Mouse (Mus musculus) kidney, embryonic 16.5 days (tissue): ENCODE results near the gene Tfpi. TPM values are rescaled to one million over a fixed set of nuclear protein-coding genes. Genes with fewer than 3 reads are reported as not detected.
A peak's percentile ranks its signal among the peaks of the same experiment; 100 is the strongest.
"Not testable (repeated sequence)": the region's sequence is repeated elsewhere in the genome, so short reads cannot be mapped to it uniquely, and the experiment has no call there.

Experiments
- ATAC-seq: fragments of 200-750 bp; cut with Nextera tagmentation; 2 replicates; pipeline ENCODE4 v1.8.0; 2017; ENCODE audit warnings: moderate TSS enrichment; ENCODE audit not compliant: low FRiP score, low TSS enrichment
- H3K27ac ChIP-seq: fragments of 300-500 bp; sonication (generic); 2 replicates; pipeline ENCODE4 v1.5.1; 2014; ENCODE audit warnings: low read length
- H3K27me3 ChIP-seq: fragments of 300-500 bp; sonication (generic); 2 replicates; pipeline ENCODE4 v1.6.1; 2014; ENCODE audit warnings: low read length, control low read depth, mixed read lengths; ENCODE audit not compliant: insufficient read depth
- H3K36me3 ChIP-seq: fragments of 300-500 bp; sonication (generic); 2 replicates; pipeline ENCODE4 v1.6.1; 2014; ENCODE audit warnings: low read length, control low read depth, mixed read lengths; ENCODE audit not compliant: insufficient read depth
- H3K4me1 ChIP-seq: fragments of 300-500 bp; sonication (generic); 2 replicates; pipeline ENCODE4 v1.6.1; 2014; ENCODE audit warnings: low read length, control low read depth, mixed read lengths; ENCODE audit not compliant: insufficient read depth
- H3K4me2 ChIP-seq: fragments of 300-500 bp; sonication (generic); replicated peaks from 2 replicates; pipeline ENCODE4 v1.6.1; 2014; ENCODE audit warnings: low read depth, low read length
- H3K4me3 ChIP-seq: fragments of 300-500 bp; sonication (generic); 2 replicates; pipeline ENCODE4 v1.5.1; 2014; ENCODE audit warnings: mild to moderate bottlenecking, low read length
- H3K9ac ChIP-seq: fragments of 300-500 bp; sonication (generic); replicated peaks from 2 replicates; pipeline ENCODE4 v1.6.1; 2014; ENCODE audit warnings: low read length
- H3K9me3 ChIP-seq: fragments of 300-500 bp; sonication (generic); 2 replicates; pipeline ENCODE4 v1.6.1; 2016; ENCODE audit warnings: low read length, control low read depth
- WGBS: fragments of 180-500 bp; shearing (Covaris S2); extraction: QIAGEN DNeasy Blood & Tissue Kit; methylation state at CpG from one replicate; pipeline ENCODE4 v1.1.7; 2014; 5-methylcytosine and 5-hydroxymethylcytosine counted together
- polyA plus RNA-seq: library from polyadenylated mRNA; unstranded; fragments of >200 nt; fragmentation: Nextera tagmentation; extraction: Ambion mirVana; gene quantifications from 2 replicates; pipeline ENCODE4 v1.2.1, GENCODE M21; 2015

Tfpi gene
- polyA plus RNA-seq, 1 experiment from 2014 or later = 40.2 TPM

DNA sequence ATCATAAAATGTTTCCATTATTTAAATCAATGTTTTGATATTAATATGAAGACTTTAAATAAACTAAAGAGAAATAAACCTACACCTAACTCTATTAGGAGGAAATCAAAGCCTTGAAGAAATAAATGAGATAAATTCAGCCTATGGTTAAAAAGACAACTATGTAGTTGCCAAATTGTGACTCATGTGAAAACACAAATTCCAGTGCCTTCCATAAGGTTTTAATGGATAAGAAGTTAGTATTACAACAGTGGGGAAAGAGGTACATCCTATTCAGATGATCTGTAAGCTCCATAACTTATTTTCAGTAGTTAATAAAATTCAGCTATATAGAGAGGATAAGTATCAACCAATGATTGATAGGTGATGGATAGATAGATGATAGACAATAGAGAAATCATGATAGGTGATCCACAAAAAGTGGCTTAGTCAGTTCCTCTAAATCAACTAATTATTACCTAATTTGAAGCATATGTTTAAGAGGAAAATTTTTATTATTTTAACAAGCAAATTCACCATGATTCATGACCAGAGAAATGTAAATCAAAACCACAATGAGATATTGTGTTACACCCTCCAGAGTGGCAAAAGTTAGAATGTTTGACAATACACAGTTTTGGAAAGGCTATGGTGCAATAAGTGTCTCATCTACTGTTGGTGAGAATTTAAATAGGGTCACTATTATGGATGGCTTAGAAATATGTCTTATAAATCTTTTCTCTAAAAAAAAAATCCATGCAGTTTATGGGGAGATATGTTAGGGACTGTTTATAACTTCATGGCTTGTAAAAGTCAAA lies 66.6 kb downstream of the Tfpi start:
- Histone ChIP-seq H3K4me1 (no peaks in the 10 kb centered on the region), H3K4me2 (no peak overlapping the region), H3K27me3 (no peaks in the 10 kb centered on the region), H3K27ac (no peak overlapping the region), H3K9ac (no peak overlapping the region), H3K36me3 (peaks cover 4% of the 10 kb centered on the region; the same call in 1 of the 2 replicates), H3K9me3 (no peaks in the 10 kb centered on the region), H3K4me3 (no peak overlapping the region)
- ATAC-seq = no peak

DNA sequence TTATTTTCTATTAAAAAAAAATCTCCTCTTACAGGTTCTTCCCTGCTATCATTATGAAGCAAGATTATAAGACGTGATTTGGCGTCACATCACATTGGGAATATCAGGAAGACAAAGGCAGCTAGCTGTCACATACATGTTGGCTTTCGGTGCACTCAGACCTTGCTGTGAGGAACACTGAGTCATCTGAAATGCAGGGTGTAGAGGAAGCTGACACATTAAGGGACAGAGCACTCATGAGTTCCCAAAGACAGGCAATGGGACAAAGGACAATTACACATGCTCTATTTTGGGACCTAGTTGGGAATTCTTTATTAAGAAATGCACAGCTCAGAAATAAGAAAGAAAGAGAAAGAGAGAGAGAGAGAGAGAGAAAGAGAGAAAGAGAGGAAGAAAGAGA lies 71.7 kb downstream of the Tfpi start:
- 91% methylated on average over 3 of the region's 3 CpGs for WGBS
- no peak for ATAC-seq

GRCm38 (mm10) chr2:84402713-84403112 lies 73.9 kb downstream of the Tfpi start:
- no peaks in the 10 kb centered on the region for H3K9me3 ChIP-seq
- H3K27me3 ChIP-seq = no peaks in the 10 kb centered on the region
- ATAC-seq = no peak
- H3K27ac ChIP-seq = no peak overlapping the region
- 92% methylated on average over 3 of the region's 3 CpGs for WGBS
- no peak overlapping the region for H3K9ac ChIP-seq
- no peak overlapping the region for H3K4me2 ChIP-seq
- no peaks in the 10 kb centered on the region for H3K4me1 ChIP-seq
- no peaks in the 10 kb centered on the region for H3K36me3 ChIP-seq
- no peak overlapping the region for H3K4me3 ChIP-seq

More for the DNA sequence above, 71.7 kb downstream of the Tfpi start:
- H3K9me3 ChIP-seq = no peaks in the 10 kb centered on the region
- no peak overlapping the region for H3K4me3 ChIP-seq
- no peaks in the 10 kb centered on the region for H3K27me3 ChIP-seq
- no peaks in the 10 kb centered on the region for H3K36me3 ChIP-seq
- H3K4me1 ChIP-seq = no peaks in the 10 kb centered on the region
- no peak overlapping the region for H3K9ac ChIP-seq
- no peak overlapping the region for H3K4me2 ChIP-seq
- H3K27ac ChIP-seq = no peak overlapping the region

DNA sequence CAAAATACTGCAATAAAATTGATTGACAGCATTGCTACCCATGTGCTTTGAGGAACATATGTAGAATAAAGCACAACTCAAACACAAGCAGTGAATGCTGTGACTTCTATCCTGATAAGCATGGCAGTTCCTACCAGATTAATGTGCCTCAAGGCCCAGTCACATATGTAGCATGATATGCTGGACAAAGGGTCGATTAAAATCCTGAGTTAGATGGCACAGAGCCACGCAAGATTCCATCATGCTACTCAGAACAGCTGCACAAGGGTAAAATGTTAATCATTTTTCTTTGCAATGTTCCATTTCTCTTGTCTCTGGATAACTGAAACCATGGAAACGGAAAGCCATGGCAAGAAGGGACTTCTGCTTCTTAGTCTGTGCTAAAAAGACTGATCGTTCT lies 80.0 kb downstream of the Tfpi start:
- no peak overlapping the region for H3K4me2 ChIP-seq
- no peaks in the 10 kb centered on the region for H3K27me3 ChIP-seq
- 0 out of 2 replicates have a peak, but pooled peaks cover 4% of the 10 kb centered on the region for H3K4me1 ChIP-seq
- ATAC-seq = no peak
- no peak overlapping the region for H3K9ac ChIP-seq
- no peak overlapping the region for H3K4me3 ChIP-seq
- H3K36me3 ChIP-seq = no peaks in the 10 kb centered on the region
- H3K27ac ChIP-seq = no peak overlapping the region
- 74% methylated on average over 4 of the region's 4 CpGs for WGBS
- H3K9me3 ChIP-seq = no peaks in the 10 kb centered on the region

GRCm38 (mm10) chr2:84393236-84393635 lies 83.3 kb downstream of the Tfpi start:
- H3K27me3 ChIP-seq = no peaks in the 10 kb centered on the region
- H3K9ac ChIP-seq = no peak overlapping the region
- no peak overlapping the region for H3K4me3 ChIP-seq
- H3K36me3 ChIP-seq = no peaks in the 10 kb centered on the region
- H3K9me3 ChIP-seq = no peaks in the 10 kb centered on the region
- no peak overlapping the region for H3K4me2 ChIP-seq
- no peak overlapping the region for H3K27ac ChIP-seq
- 0 out of 2 replicates have a peak, but pooled peaks cover 4% of the 10 kb centered on the region for H3K4me1 ChIP-seq
- WGBS = 91% methylated on average over 4 of the region's 4 CpGs
- no peak for ATAC-seq

- no peak overlapping the region for H3K4me2 ChIP-seq
- no peak overlapping the region for H3K27ac ChIP-seq
- no peak overlapping the region for H3K9ac ChIP-seq
- H3K27me3 ChIP-seq = no peaks in the 10 kb centered on the region
- H3K4me3 ChIP-seq = no peak overlapping the region
- H3K9me3 ChIP-seq = no peaks in the 10 kb centered on the region
- peaks cover 18% of the 10 kb centered on the region for H3K4me1 ChIP-seq
- H3K36me3 ChIP-seq = no peaks in the 10 kb centered on the region
- no peak for ATAC-seq
Observed at GRCm38 (mm10) chr2:84389075-84389474, 87.5 kb downstream of the Tfpi start.

DNA sequence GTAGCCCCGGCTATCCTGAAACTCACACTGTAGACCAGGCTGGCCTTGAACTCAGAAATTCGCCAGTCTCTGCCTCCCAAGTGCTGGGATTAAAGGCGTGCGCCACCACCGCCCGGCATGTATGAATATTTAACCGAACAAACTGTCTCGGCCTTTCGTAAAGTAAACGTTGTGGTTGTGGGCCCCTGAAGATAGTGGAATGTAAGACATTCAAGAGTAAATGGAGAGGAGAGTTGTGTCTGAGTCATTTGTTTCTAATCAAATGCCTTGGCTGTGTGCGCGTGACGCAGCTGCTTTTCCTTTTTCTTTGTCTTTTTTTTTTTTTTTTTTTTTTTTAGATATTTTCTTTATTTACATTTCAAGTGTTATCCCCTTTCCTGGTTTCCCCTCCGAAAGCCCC lies 88.0 kb downstream of the Tfpi start:
- WGBS = 86% methylated on average over 14 of the region's 14 CpGs
- H3K4me1 ChIP-seq = peaks cover 18% of the 10 kb centered on the region
- H3K4me2 ChIP-seq, H3K4me3 ChIP-seq, H3K36me3 ChIP-seq, ATAC-seq, H3K27me3 ChIP-seq, H3K9me3 ChIP-seq, H3K27ac ChIP-seq, H3K9ac ChIP-seq: not testable (repeated sequence)

- no peaks in the 10 kb centered on the region for H3K36me3 ChIP-seq
- H3K27ac ChIP-seq = peak overlapping the region; percentile 64; the same call in 1 of the 2 replicates
- no peak for ATAC-seq
- no peak overlapping the region for H3K9ac ChIP-seq
- H3K4me1 ChIP-seq = peaks cover 18% of the 10 kb centered on the region
- H3K4me2 ChIP-seq = peak overlapping the region; percentile 52
- H3K4me3 ChIP-seq = no peak overlapping the region
- no peaks in the 10 kb centered on the region for H3K9me3 ChIP-seq
- WGBS = 67% methylated on average over 7 of the region's 7 CpGs
- no peaks in the 10 kb centered on the region for H3K27me3 ChIP-seq
Observed at GRCm38 (mm10) chr2:84388023-84388416, 88.6 kb downstream of the Tfpi start.

DNA sequence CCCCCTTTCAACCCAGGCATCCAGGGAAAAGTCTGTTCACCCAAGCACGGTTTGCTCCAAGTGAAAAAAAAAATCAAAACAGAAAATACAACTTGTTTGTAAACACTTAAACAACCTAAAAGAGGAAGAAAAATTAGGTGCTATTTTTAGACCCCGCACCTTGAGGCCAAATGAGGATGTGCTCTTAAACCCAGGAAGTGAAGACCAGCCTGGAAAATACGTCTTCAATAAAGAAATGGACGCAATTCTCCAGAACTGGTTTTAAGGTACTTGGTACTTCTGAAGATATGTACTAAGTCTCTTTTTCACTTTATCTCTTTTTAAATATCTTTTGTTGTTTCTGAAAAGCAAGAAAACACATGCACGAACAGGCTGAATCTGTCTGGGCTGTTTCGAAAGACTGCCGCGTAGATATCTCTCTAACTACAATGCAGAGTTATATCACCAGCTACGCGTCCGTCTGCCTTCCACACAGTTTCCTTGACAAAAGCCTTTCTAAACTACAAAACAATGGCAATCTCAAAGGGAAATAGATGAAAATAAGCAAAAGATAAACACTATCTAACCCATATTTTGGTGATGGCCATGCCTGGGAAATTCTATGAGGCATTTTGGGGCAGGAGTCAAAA lies 89.1 kb downstream of the Tfpi start:
- H3K36me3 ChIP-seq = no peaks in the 10 kb centered on the region
- peak overlapping the region; percentile 52 for H3K4me2 ChIP-seq
- H3K27ac ChIP-seq = peak overlapping the region; percentile 64
- H3K9ac ChIP-seq = no peak overlapping the region
- H3K9me3 ChIP-seq = no peaks in the 10 kb centered on the region
- H3K4me1 ChIP-seq = peaks cover 18% of the 10 kb centered on the region
- H3K27me3 ChIP-seq = no peaks in the 10 kb centered on the region
- H3K4me3 ChIP-seq = peak overlapping the region; percentile 34
- 51% methylated on average over 11 of the region's 11 CpGs for WGBS
- no peak for ATAC-seq
